Mouse (Mus musculus): Measurements from ENCODE around the gene Corin. TPM values are rescaled to one million over a fixed set of nuclear protein-coding genes. Genes with fewer than 3 reads are reported as not detected.

The Corin gene
- polyA plus RNA-seq, 1 experiment from 2014 or later, result 1.3 TPM

DNA sequence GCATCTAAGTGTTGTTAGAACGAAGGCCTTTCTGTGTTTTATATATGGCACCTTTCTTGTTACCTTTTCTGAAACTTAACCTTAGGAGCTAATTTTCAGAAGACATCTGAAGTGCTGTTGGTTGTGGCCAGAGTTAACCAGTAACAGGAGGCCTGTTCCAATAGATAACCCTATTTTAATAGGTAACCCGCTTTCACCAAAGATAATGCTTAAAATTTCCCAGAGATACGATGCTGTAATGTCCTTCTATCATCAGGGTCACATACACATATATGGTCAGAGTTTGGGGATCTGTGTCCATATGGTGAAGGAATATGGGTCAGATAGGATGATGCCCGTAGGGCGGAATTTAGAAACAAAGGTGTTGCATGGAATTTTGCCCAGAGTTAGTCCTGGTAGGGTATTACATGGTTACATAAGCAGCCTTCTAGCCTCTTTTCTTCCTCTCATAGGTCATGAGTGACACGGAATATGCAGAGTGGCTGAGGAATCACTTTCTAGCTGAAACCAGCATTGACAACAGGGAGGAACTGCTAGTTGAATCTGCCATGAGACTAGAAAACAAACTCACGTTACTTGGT is 237.2 kb downstream of the Corin start:
- Histone ChIP-seq H3K36me3 (replicated peaks) (peaks cover 8% of the 10 kb centered on the region; the same call in 1 of the 2 replicates), H3K9me3 (no peaks in the 10 kb centered on the region), H3K27me3 (ENCODE audit: poor library complexity, severe bottlenecking) (no peaks in the 10 kb centered on the region), H3K4me3 (no peak overlapping the region), H3K4me1 (no peaks in the 10 kb centered on the region), H3K27ac (no peak overlapping the region)
- WGBS, result 94% methylated on average over 7 of the region's 7 CpGs
- DNase-seq (ENCODE audit: extremely low spot score, low spot score), result no peak

GRCm38 (mm10) chr5:72264195-72264751 is 240.0 kb downstream of the Corin start:
- DNase-seq (ENCODE audit: extremely low spot score, low spot score), result no peak
- WGBS, result 89% methylated on average over 15 of the region's 15 CpGs

GRCm38 (mm10) chr5:72261802-72262324 is 242.4 kb downstream of the Corin start:
- Histone ChIP-seq H3K36me3 (replicated peaks) (peaks cover 7% of the 10 kb centered on the region; the same call in 1 of the 2 replicates), H3K4me1 (no peaks in the 10 kb centered on the region), H3K9me3 (no peaks in the 10 kb centered on the region), H3K4me3 (no peak overlapping the region), H3K27ac (no peak overlapping the region), H3K27me3 (ENCODE audit: poor library complexity, severe bottlenecking) (no peaks in the 10 kb centered on the region)
- DNase-seq (ENCODE audit: extremely low spot score, low spot score), result no peak
- WGBS, result 79% methylated on average over 3 of the region's 3 CpGs

More at GRCm38 (mm10) chr5:72264195-72264751, 240.0 kb downstream of the Corin start:
- H3K27ac ChIP-seq, result no peak overlapping the region
- H3K9me3 ChIP-seq, result no peaks in the 10 kb centered on the region
- H3K4me3 ChIP-seq, result no peak overlapping the region
- H3K27me3 ChIP-seq (ENCODE audit: poor library complexity, severe bottlenecking), result no peaks in the 10 kb centered on the region
- no peaks in the 10 kb centered on the region for H3K4me1 ChIP-seq
- peaks cover 9% of the 10 kb centered on the region; the same call in 1 of the 2 replicates for H3K36me3 ChIP-seq (replicated peaks)

- no peaks in the 10 kb centered on the region for H3K27me3 ChIP-seq (ENCODE audit: poor library complexity, severe bottlenecking)
- WGBS, result 85% methylated on average over 3 of the region's 3 CpGs
- no peaks in the 10 kb centered on the region for H3K4me1 ChIP-seq
- no peak for DNase-seq (ENCODE audit: extremely low spot score, low spot score)
- no peak overlapping the region for H3K27ac ChIP-seq
- no peak overlapping the region for H3K4me3 ChIP-seq
- H3K9me3 ChIP-seq, result no peaks in the 10 kb centered on the region
- H3K36me3 ChIP-seq (replicated peaks), result peaks cover 9% of the 10 kb centered on the region; the same call in 1 of the 2 replicates
These were observed 245.0 kb downstream of the Corin start for GRCm38 (mm10) chr5:72259298-72259621.

DNA sequence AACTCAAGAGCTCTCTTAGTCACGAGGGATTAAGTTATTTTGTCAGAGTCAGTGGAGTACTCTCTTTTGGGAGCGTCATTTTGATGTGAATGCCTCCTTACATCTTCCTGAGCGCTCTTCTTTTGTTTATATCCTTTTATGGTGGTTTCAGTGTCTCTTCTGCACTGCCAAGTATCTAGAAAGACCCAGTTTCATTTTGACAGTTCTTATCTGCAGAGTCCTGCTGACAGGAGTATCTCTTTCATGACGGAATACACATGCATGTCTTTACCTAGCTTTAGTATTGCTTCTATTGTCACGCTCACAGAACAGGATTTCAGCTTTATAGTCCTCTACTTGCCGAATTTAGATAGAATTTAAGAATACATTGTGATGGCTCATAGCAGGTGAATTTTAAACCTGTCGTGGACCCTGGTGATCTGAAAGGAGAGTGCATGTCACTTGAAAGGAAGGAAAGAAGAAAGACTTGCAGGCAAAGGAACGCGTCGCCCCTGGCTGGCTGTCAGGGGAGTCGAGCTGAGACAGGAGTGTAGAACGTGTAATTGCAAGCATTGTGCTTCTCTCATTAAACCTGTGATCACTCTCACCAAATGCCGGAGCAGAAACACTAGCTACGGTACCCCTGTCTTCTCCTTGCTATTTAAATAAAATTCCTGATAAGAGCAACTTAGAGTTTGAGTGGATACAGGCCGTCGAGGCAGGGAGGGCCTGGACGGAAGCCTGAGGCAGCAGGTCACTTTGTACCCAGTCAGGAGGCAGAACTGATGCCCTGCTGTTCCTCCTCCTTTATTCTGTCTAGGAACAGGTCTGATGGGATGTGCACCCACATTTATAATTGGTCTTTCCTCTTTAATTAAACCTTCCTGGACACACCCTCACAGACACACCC is 245.6 kb downstream of the Corin start:
- Histone ChIP-seq H3K4me3 (no peak overlapping the region), H3K9me3 (no peaks in the 10 kb centered on the region), H3K4me1 (no peaks in the 10 kb centered on the region), H3K27ac (no peak overlapping the region), H3K36me3 (replicated peaks) (0 out of 2 replicates have a peak, but pooled peaks cover 6% of the 10 kb centered on the region), H3K27me3 (ENCODE audit: poor library complexity, severe bottlenecking) (no peaks in the 10 kb centered on the region)
- no peak for DNase-seq (ENCODE audit: extremely low spot score, low spot score)
- WGBS, result 90% methylated on average over 17 of the region's 17 CpGs

DNA sequence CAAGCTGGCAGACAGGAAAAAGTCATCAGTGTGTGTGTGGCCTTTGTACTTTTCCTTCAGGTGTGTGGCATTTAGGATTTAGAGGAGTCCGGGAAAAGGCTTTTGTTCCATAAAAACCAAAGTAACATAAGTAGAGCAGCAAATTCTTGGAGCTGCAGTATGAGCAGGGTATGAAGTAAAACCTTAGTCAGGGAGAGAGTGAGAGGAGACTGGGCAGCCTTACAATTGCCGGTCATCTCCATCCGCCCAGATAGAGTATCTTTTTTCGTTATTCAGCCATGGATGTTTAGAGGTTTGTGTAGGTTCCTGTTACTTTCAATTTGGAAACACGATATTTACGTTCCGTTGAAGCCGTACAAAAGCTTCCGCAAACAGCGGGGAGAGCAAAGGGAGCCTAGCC is 247.2 kb downstream of the Corin start:
- no peak overlapping the region for H3K4me3 ChIP-seq
- H3K27me3 ChIP-seq (ENCODE audit: poor library complexity, severe bottlenecking), result no peaks in the 10 kb centered on the region
- no peak for DNase-seq (ENCODE audit: extremely low spot score, low spot score)
- H3K36me3 ChIP-seq (replicated peaks), result 0 out of 2 replicates have a peak, but pooled peaks cover 9% of the 10 kb centered on the region
- H3K27ac ChIP-seq, result no peak overlapping the region
- 92% methylated on average over 10 of the region's 10 CpGs for WGBS
- no peaks in the 10 kb centered on the region for H3K9me3 ChIP-seq
- H3K4me1 ChIP-seq, result no peaks in the 10 kb centered on the region

DNA sequence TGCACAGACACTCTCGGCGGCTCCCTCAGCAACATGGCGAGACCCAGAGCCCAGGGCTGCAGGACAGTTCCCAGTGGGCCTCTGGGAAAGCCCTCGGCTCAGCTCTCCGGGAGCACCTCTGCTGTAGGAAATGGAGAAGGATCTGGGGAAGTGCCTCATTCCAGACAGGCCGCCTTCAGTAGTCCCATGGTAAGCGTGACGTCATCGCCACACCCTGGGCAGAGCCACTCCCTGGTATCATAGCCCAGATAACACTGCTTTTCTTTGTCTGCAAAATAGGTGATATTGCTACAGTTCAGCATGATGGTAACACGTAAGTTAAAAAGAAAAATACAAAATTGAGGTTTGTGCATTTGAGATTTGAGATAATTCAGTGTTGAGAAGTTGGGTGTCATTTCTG is 249.3 kb downstream of the Corin start:
- Histone ChIP-seq H3K27ac (no peak overlapping the region), H3K36me3 (replicated peaks) (0 out of 2 replicates have a peak, but pooled peaks cover 9% of the 10 kb centered on the region), H3K4me3 (no peak overlapping the region), H3K27me3 (ENCODE audit: poor library complexity, severe bottlenecking) (no peaks in the 10 kb centered on the region), H3K4me1 (no peaks in the 10 kb centered on the region), H3K9me3 (no peaks in the 10 kb centered on the region)
- DNase-seq (ENCODE audit: extremely low spot score, low spot score), result no peak
- 96% methylated on average over 10 of the region's 10 CpGs for WGBS

- Histone ChIP-seq H3K36me3 (replicated peaks) (0 out of 2 replicates have a peak, but pooled peaks cover 13% of the 10 kb centered on the region), H3K27me3 (ENCODE audit: poor library complexity, severe bottlenecking) (no peaks in the 10 kb centered on the region), H3K4me3 (no peak overlapping the region), H3K4me1 (no peaks in the 10 kb centered on the region), H3K27ac (no peak overlapping the region), H3K9me3 (no peaks in the 10 kb centered on the region)
- DNase-seq (ENCODE audit: extremely low spot score, low spot score), result no peak
- WGBS, result 96% methylated on average over 1 of the region's 1 CpGs
These were observed 254.1 kb downstream of the Corin start for GRCm38 (mm10) chr5:72250180-72250579.

Other genes with a start within 250 kb of the Corin start
- 16.6 and 18.7 TPM in 2 replicates for gene Nfxl1, start 55.2 kb upstream of the Corin start, polyA plus RNA-seq (2016; fragmentation: Nextera tagmentation; extraction: Ambion mirVana)
- gene Zar1, start 76.8 kb upstream of the Corin start, polyA plus RNA-seq (2016; fragmentation: Nextera tagmentation; extraction: Ambion mirVana), result not detected in 2 replicates
- 1.1 and 1.5 TPM in 2 replicates for gene Gm5868, start 83.1 kb upstream of the Corin start, polyA plus RNA-seq (2016; fragmentation: Nextera tagmentation; extraction: Ambion mirVana)
- not detected in 2 replicates for gene Cnga1, start 139.8 kb upstream of the Corin start, polyA plus RNA-seq (2016; fragmentation: Nextera tagmentation; extraction: Ambion mirVana)
- 0.16 and 0.33 TPM in 2 replicates for gene Nipal1, start 143.3 kb upstream of the Corin start, polyA plus RNA-seq (2016; fragmentation: Nextera tagmentation; extraction: Ambion mirVana)
- not detected in 2 replicates for gene Txk, start 248.3 kb upstream of the Corin start, polyA plus RNA-seq (2016; fragmentation: Nextera tagmentation; extraction: Ambion mirVana)

Measured in forebrain, embryonic 10.5 days (tissue).